Mouse (Mus musculus) hindbrain, embryonic 11.5 days (tissue): ENCODE measurements at regions not wholly inside any gene's neighbourhood (a gene's known extent, or its start where the extent isn't known, plus 50 kb on each side); places are given as distances from the start of the nearest gene placed in this dataset.

Experiments
- ATAC-seq: fragments of 200-750 bp; cut with Nextera tagmentation; 2 replicates; pipeline ENCODE4 v1.8.0; 2017; ENCODE audit warnings: mild to moderate bottlenecking, moderate TSS enrichment, moderate library complexity; ENCODE audit not compliant: low FRiP score
- DNase-seq: peaks from one replicate; pipeline ENCODE4 v3.0.0-alpha.2; 2015; ENCODE audit warnings: low spot score
- H3K27ac ChIP-seq: fragments of 300-500 bp; sonication (generic); 2 replicates; pipeline ENCODE4 v1.5.1; 2014; ENCODE audit warnings: mild to moderate bottlenecking, low read depth, low read length
- H3K27me3 ChIP-seq: fragments of 300-500 bp; sonication (generic); 2 replicates; pipeline ENCODE4 v1.6.1; 2014; ENCODE audit warnings: mild to moderate bottlenecking, low read length, moderate library complexity, mixed read lengths; ENCODE audit not compliant: control insufficient read depth, insufficient read depth
- H3K36me3 ChIP-seq: fragments of 300-500 bp; sonication (generic); 2 replicates; pipeline ENCODE4 v1.6.1; 2014; ENCODE audit warnings: mild to moderate bottlenecking, low read length, moderate library complexity, mixed read lengths; ENCODE audit not compliant: control insufficient read depth, insufficient read depth
- H3K4me1 ChIP-seq: fragments of 300-500 bp; sonication (generic); replicated peaks from 2 replicates; pipeline ENCODE4 v1.6.1; 2014; ENCODE audit warnings: low read length, mixed read lengths; ENCODE audit not compliant: control insufficient read depth, insufficient read depth
- H3K4me2 ChIP-seq: fragments of 300-500 bp; sonication (generic); replicated peaks from 2 replicates; pipeline ENCODE4 v1.6.1; 2014; ENCODE audit warnings: mild to moderate bottlenecking, low read depth, low read length
- H3K4me3 ChIP-seq: fragments of 300-500 bp; sonication (generic); 2 replicates; pipeline ENCODE4 v1.5.1; 2014; ENCODE audit warnings: low read depth, low read length
- H3K9ac ChIP-seq: fragments of 300-500 bp; sonication (generic); 2 replicates; pipeline ENCODE4 v1.6.1; 2014; ENCODE audit warnings: low read depth, low read length
- H3K9me3 ChIP-seq: fragments of 300-500 bp; sonication (generic); 2 replicates; pipeline ENCODE4 v1.6.1; 2016; ENCODE audit warnings: low read length; ENCODE audit not compliant: control insufficient read depth
- WGBS: fragments of 180-500 bp; shearing (Covaris S2); extraction: QIAGEN DNeasy Blood & Tissue Kit; methylation state at CpG from one replicate; pipeline ENCODE4 v1.1.7; 2014; 5-methylcytosine and 5-hydroxymethylcytosine counted together

GRCm38 (mm10) chr9:22937686-22938391 lies 285.0 kb upstream of the Bmper start:
- WGBS = 82% methylated on average over 7 of the region's 7 CpGs
- H3K4me3 ChIP-seq = no peak overlapping the region
- no peaks in the 10 kb centered on the region for H3K36me3 ChIP-seq
- no peak overlapping the region for H3K9ac ChIP-seq
- H3K4me2 ChIP-seq = no peak overlapping the region
- H3K4me1 ChIP-seq = no peaks in the 10 kb centered on the region
- no peak for ATAC-seq
- DNase-seq = no peak
- H3K27me3 ChIP-seq = no peaks in the 10 kb centered on the region
- H3K9me3 ChIP-seq = no peaks in the 10 kb centered on the region
- no peak overlapping the region for H3K27ac ChIP-seq

GRCm38 (mm10) chr9:22944992-22945391 lies 277.9 kb upstream of the Bmper start:
- ATAC-seq = peak; percentile 70; the same call in 1 of the 2 replicates
- Histone ChIP-seq H3K36me3 (no peaks in the 10 kb centered on the region), H3K9ac (no peak overlapping the region), H3K4me3 (no peak overlapping the region), H3K4me2 (no peak overlapping the region), H3K9me3 (no peaks in the 10 kb centered on the region), H3K27ac (no peak overlapping the region), H3K4me1 (no peaks in the 10 kb centered on the region), H3K27me3 (no peaks in the 10 kb centered on the region)
- 64% methylated on average over 6 of the region's 6 CpGs for WGBS
- DNase-seq = peak; percentile 20

- Histone ChIP-seq H3K36me3 (no peaks in the 10 kb centered on the region), H3K9ac (no peak overlapping the region), H3K4me1 (no peaks in the 10 kb centered on the region), H3K27ac (no peak overlapping the region), H3K9me3 (no peaks in the 10 kb centered on the region), H3K4me2 (no peak overlapping the region), H3K27me3 (no peaks in the 10 kb centered on the region), H3K4me3 (no peak overlapping the region)
- no peak for DNase-seq
- peak; percentile 70; the same call in 1 of the 2 replicates for ATAC-seq
- 76% methylated on average over 8 of the region's 8 CpGs for WGBS
These were observed 277.4 kb upstream of the Bmper start for GRCm38 (mm10) chr9:22945426-22945955.

GRCm38 (mm10) chr9:22952571-22953442 lies 270.1 kb upstream of the Bmper start:
- H3K36me3 ChIP-seq = no peaks in the 10 kb centered on the region
- ATAC-seq (no peak), DNase-seq (peak; percentile 5)
- WGBS = 66% methylated on average over 16 of the region's 16 CpGs
- no peaks in the 10 kb centered on the region for H3K4me1 ChIP-seq
- H3K27me3 ChIP-seq = no peaks in the 10 kb centered on the region
- no peak overlapping the region for H3K4me3 ChIP-seq
- H3K9me3 ChIP-seq = no peaks in the 10 kb centered on the region
- no peak overlapping the region for H3K9ac ChIP-seq
- H3K4me2 ChIP-seq = no peak overlapping the region
- no peak overlapping the region for H3K27ac ChIP-seq

- H3K4me1 ChIP-seq = no peaks in the 10 kb centered on the region
- WGBS = 63% methylated on average over 7 of the region's 7 CpGs
- no peaks in the 10 kb centered on the region for H3K36me3 ChIP-seq
- DNase-seq (no peak), ATAC-seq (no peak)
- H3K9me3 ChIP-seq = no peaks in the 10 kb centered on the region
- no peak overlapping the region for H3K27ac ChIP-seq
- no peak overlapping the region for H3K4me2 ChIP-seq
- no peaks in the 10 kb centered on the region for H3K27me3 ChIP-seq
- H3K9ac ChIP-seq = no peak overlapping the region
- H3K4me3 ChIP-seq = no peak overlapping the region
These were observed 260.5 kb upstream of the Bmper start for GRCm38 (mm10) chr9:22962269-22962815.

- H3K9me3 ChIP-seq = no peaks in the 10 kb centered on the region
- ATAC-seq (no peak), DNase-seq (no peak)
- 83% methylated on average over 4 of the region's 4 CpGs for WGBS
- H3K27me3 ChIP-seq = no peaks in the 10 kb centered on the region
- H3K36me3 ChIP-seq = no peaks in the 10 kb centered on the region
- no peak overlapping the region for H3K27ac ChIP-seq
- no peak overlapping the region for H3K4me3 ChIP-seq
- H3K4me1 ChIP-seq = no peaks in the 10 kb centered on the region
- no peak overlapping the region for H3K4me2 ChIP-seq
- no peak overlapping the region for H3K9ac ChIP-seq
These were observed 251.6 kb upstream of the Bmper start for GRCm38 (mm10) chr9:22971312-22971711.

GRCm38 (mm10) chr9:22976748-22977147 lies 246.1 kb upstream of the Bmper start:
- Histone ChIP-seq H3K9me3 (no peaks in the 10 kb centered on the region), H3K36me3 (no peaks in the 10 kb centered on the region), H3K4me3 (no peak overlapping the region), H3K27ac (no peak overlapping the region), H3K4me2 (no peak overlapping the region), H3K27me3 (no peaks in the 10 kb centered on the region), H3K4me1 (no peaks in the 10 kb centered on the region), H3K9ac (no peak overlapping the region)
- ATAC-seq (no peak), DNase-seq (no peak)
- WGBS = 73% methylated on average over 9 of the region's 9 CpGs

GRCm38 (mm10) chr9:22979627-22980026 lies 243.2 kb upstream of the Bmper start:
- ATAC-seq = no peak
- WGBS = 66% methylated on average over 5 of the region's 5 CpGs
- Histone ChIP-seq H3K9me3 (no peaks in the 10 kb centered on the region), H3K4me3 (no peak overlapping the region), H3K4me1 (no peaks in the 10 kb centered on the region), H3K27ac (no peak overlapping the region), H3K9ac (no peak overlapping the region), H3K36me3 (no peaks in the 10 kb centered on the region), H3K4me2 (no peak overlapping the region), H3K27me3 (no peaks in the 10 kb centered on the region)
- DNase-seq = no peak
